Mouse (Mus musculus) hindbrain, embryonic 13.5 days (tissue): ENCODE data around the gene Lancl1. TPM values are rescaled to one million over a fixed set of nuclear protein-coding genes. Genes with fewer than 3 reads are reported as not detected.

ENCODE experiments used
- ATAC-seq: fragments of 200-750 bp; cut with Nextera tagmentation; 2 replicates; pipeline ENCODE4 v1.8.0; 2017; ENCODE audit warnings: moderate TSS enrichment; ENCODE audit not compliant: low FRiP score
- H3K27ac ChIP-seq: fragments of 300-500 bp; sonication (generic); 2 replicates; pipeline ENCODE4 v1.5.1; 2015; ENCODE audit warnings: inconsistent platforms, mild to moderate bottlenecking, moderate library complexity
- H3K27me3 ChIP-seq: fragments of 300-500 bp; sonication (generic); 2 replicates; pipeline ENCODE4 v1.6.1; 2015; ENCODE audit warnings: mild to moderate bottlenecking, inconsistent platforms
- H3K36me3 ChIP-seq: fragments of 300-500 bp; sonication (generic); 2 replicates; pipeline ENCODE4 v1.6.1; 2015; ENCODE audit warnings: mild to moderate bottlenecking, inconsistent platforms
- H3K4me1 ChIP-seq: fragments of 300-500 bp; sonication (generic); replicated peaks from 2 replicates; pipeline ENCODE4 v1.6.1; 2015; ENCODE audit warnings: inconsistent platforms
- H3K4me2 ChIP-seq: fragments of 300-500 bp; sonication (generic); 2 replicates; pipeline ENCODE4 v1.6.1; 2015; ENCODE audit warnings: inconsistent platforms, mild to moderate bottlenecking, moderate library complexity
- H3K4me3 ChIP-seq: fragments of 300-500 bp; sonication (generic); 2 replicates; pipeline ENCODE4 v1.5.1; 2015; ENCODE audit warnings: mild to moderate bottlenecking, inconsistent platforms
- H3K9ac ChIP-seq: fragments of 300-500 bp; sonication (generic); 2 replicates; pipeline ENCODE4 v1.6.1; 2015; ENCODE audit warnings: mild to moderate bottlenecking, inconsistent platforms
- H3K9me3 ChIP-seq: fragments of 300-500 bp; sonication (generic); 2 replicates; pipeline ENCODE4 v1.6.1; 2016; ENCODE audit warnings: inconsistent platforms
- WGBS: fragments of 180-500 bp; shearing (Covaris S2); methylation state at CpG from one replicate; pipeline ENCODE4 v1.1.7; 2015; 5-methylcytosine and 5-hydroxymethylcytosine counted together
- polyA plus RNA-seq: library from polyadenylated mRNA; unstranded; fragments of >200 nt; fragmentation: Nextera tagmentation; extraction: Ambion mirVana; gene quantifications from 2 replicates; pipeline ENCODE4 v1.2.1, GENCODE M21; 2015

Lancl1 gene
- polyA plus RNA-seq, 1 experiment from 2014 or later, result 167 TPM

GRCm38 (mm10) chr1:67042583-67042982 lies 3.9 kb upstream of the Lancl1 start:
- H3K9ac ChIP-seq, result no peak overlapping the region
- no peaks in the 10 kb centered on the region for H3K36me3 ChIP-seq
- 81% methylated on average over 7 of the region's 7 CpGs for WGBS
- peaks cover 8% of the 10 kb centered on the region for H3K4me1 ChIP-seq
- H3K27me3 ChIP-seq, result no peaks in the 10 kb centered on the region
- H3K27ac ChIP-seq, result no peak overlapping the region
- H3K9me3 ChIP-seq, result no peaks in the 10 kb centered on the region
- no peak overlapping the region for H3K4me2 ChIP-seq
- H3K4me3 ChIP-seq, result no peak overlapping the region
- ATAC-seq, result no peak

- peak; percentile 48 for ATAC-seq
Observed at GRCm38 (mm10) chr1:67039083-67039482, 411 bp upstream of the Lancl1 start.

DNA sequence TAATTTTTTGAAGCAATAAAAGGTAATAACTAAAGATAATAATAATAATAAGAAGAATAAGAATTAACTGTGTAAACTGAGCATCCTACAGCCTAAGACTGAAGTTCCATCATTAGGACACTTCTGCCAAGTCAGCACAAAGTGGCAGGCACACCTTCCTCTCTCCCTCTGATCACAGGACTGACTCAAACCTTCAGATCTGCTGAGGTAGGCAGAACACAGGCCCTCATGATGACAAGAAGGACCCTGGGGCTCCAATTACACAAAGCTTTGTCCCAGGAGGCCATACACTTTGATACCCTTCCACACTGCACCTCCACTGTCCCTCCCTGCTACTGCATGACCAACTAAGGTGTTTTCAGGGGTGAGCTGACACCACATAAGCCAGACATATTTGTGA lies 1.5 kb downstream of the Lancl1 start:
- Histone ChIP-seq H3K4me2 (0 out of 2 replicates have a peak overlapping the region, but pooled peaks have one; percentile 19), H3K27me3 (no peaks in the 10 kb centered on the region), H3K36me3 (peaks cover 41% of the 10 kb centered on the region), H3K27ac (no peak overlapping the region), H3K4me3 (no peak overlapping the region), H3K4me1 (peaks cover 17% of the 10 kb centered on the region), H3K9me3 (no peaks in the 10 kb centered on the region), H3K9ac (no peak overlapping the region)
- no peak for ATAC-seq

More at GRCm38 (mm10) chr1:67039083-67039482, 411 bp upstream of the Lancl1 start:
- 4% methylated on average over 5 of the region's 5 CpGs for WGBS
- Histone ChIP-seq H3K36me3 (peaks cover 22% of the 10 kb centered on the region), H3K27ac (no peak overlapping the region), H3K27me3 (no peaks in the 10 kb centered on the region), H3K4me2 (peak overlapping the region; percentile 63), H3K9ac (peak overlapping the region; percentile 85; the same call in 1 of the 2 replicates), H3K4me3 (peak overlapping the region; percentile 71), H3K9me3 (no peaks in the 10 kb centered on the region), H3K4me1 (peaks cover 17% of the 10 kb centered on the region)

- peaks cover 77% of the 10 kb centered on the region for H3K36me3 ChIP-seq
- H3K9ac ChIP-seq, result no peak overlapping the region
- H3K4me1 ChIP-seq, result peaks cover 19% of the 10 kb centered on the region
- no peaks in the 10 kb centered on the region for H3K9me3 ChIP-seq
- H3K27ac ChIP-seq, result no peak overlapping the region
- H3K27me3 ChIP-seq, result no peaks in the 10 kb centered on the region
- ATAC-seq, result no peak
- H3K4me2 ChIP-seq, result no peak overlapping the region
- no peak overlapping the region for H3K4me3 ChIP-seq
- 93% methylated on average over 7 of the region's 7 CpGs for WGBS
Observed at GRCm38 (mm10) chr1:67033278-67033677, 5.4 kb downstream of the Lancl1 start.

- Histone ChIP-seq H3K27me3 (no peaks in the 10 kb centered on the region), H3K9me3 (no peaks in the 10 kb centered on the region), H3K4me2 (no peak overlapping the region), H3K36me3 (peaks cover 83% of the 10 kb centered on the region), H3K4me3 (no peak overlapping the region), H3K4me1 (peaks cover 5% of the 10 kb centered on the region; the same call in 1 of the 2 replicates), H3K9ac (no peak overlapping the region), H3K27ac (no peak overlapping the region)
- no peak for ATAC-seq
- 91% methylated on average over 6 of the region's 6 CpGs for WGBS
Observed at GRCm38 (mm10) chr1:67026927-67027511, 11.7 kb downstream of the Lancl1 start.

- no peak for ATAC-seq
- Histone ChIP-seq H3K4me3 (no peak overlapping the region), H3K27me3 (no peaks in the 10 kb centered on the region), H3K27ac (no peak overlapping the region), H3K9me3 (no peaks in the 10 kb centered on the region), H3K36me3 (peaks cover 81% of the 10 kb centered on the region), H3K4me2 (no peak overlapping the region), H3K9ac (no peak overlapping the region), H3K4me1 (peaks cover 5% of the 10 kb centered on the region; the same call in 1 of the 2 replicates)
- WGBS, result 70% methylated on average over 2 of the region's 2 CpGs
Observed at GRCm38 (mm10) chr1:67026142-67026541, 12.5 kb downstream of the Lancl1 start.

GRCm38 (mm10) chr1:67022767-67023166 lies 15.9 kb downstream of the Lancl1 start:
- no peak overlapping the region for H3K4me3 ChIP-seq
- no peaks in the 10 kb centered on the region for H3K9me3 ChIP-seq
- ATAC-seq, result no peak
- 96% methylated on average over 2 of the region's 2 CpGs for WGBS
- H3K27ac ChIP-seq, result no peak overlapping the region
- no peak overlapping the region for H3K4me2 ChIP-seq
- H3K4me1 ChIP-seq, result no peaks in the 10 kb centered on the region; the same call in 1 of the 2 replicates
- H3K36me3 ChIP-seq, result peaks cover 79% of the 10 kb centered on the region
- no peaks in the 10 kb centered on the region for H3K27me3 ChIP-seq
- H3K9ac ChIP-seq, result no peak overlapping the region

DNA sequence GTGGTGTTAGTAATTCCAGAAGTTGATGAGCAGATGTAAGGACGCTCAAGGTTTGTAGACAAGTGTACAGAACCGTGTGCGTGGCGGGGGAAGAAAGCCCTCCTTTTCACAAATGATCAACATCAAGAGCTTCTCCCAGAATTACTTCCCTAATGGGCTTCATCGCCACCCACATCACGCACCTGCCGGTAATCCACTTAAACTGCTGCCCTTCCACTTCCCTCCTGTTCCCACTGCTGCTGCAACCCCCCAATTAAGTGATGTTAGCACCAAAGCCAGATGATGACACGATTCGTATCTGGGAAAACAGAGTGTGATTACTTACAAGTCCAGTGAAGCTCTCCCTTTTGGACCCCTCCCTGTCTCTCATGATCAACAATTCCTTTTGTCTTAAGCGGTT lies 16.6 kb downstream of the Lancl1 start:
- no peak overlapping the region for H3K9ac ChIP-seq
- H3K4me2 ChIP-seq, result no peak overlapping the region
- no peak for ATAC-seq
- peaks cover 75% of the 10 kb centered on the region for H3K36me3 ChIP-seq
- no peaks in the 10 kb centered on the region for H3K4me1 ChIP-seq
- H3K27me3 ChIP-seq, result no peaks in the 10 kb centered on the region
- WGBS, result 86% methylated on average over 10 of the region's 10 CpGs
- H3K4me3 ChIP-seq, result no peak overlapping the region
- H3K9me3 ChIP-seq, result no peaks in the 10 kb centered on the region
- no peak overlapping the region for H3K27ac ChIP-seq

DNA sequence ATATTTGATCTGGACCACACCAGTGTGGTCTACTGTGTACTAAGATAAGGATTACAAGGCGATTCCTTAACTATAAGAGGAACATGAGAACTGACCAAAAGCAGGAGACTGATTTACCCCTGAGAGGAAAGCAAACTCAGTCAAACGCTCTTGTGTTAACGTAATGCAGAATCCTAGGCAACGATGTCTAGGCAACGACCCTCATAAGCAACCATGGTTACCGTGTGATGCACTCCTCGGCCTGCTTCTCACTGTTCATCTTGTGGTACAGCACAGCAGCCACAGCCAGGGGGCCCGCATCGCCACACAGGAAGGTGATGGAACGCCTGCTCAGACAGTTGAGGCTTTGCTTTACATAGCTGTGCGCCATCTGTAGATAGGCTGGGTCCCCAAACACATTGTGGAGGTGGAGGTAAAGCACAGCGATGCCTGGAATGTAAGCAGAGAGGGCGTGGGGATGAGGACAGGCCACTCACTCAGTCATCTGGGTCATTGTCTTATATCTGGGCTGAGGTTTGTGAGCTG lies 18.0 kb downstream of the Lancl1 start:
- Histone ChIP-seq H3K36me3 (peaks cover 68% of the 10 kb centered on the region), H3K4me1 (no peaks in the 10 kb centered on the region), H3K4me2 (no peak overlapping the region), H3K4me3 (no peak overlapping the region), H3K27ac (no peak overlapping the region), H3K9me3 (no peaks in the 10 kb centered on the region), H3K27me3 (no peaks in the 10 kb centered on the region), H3K9ac (no peak overlapping the region)
- whole genome bisulfite sequencing, result 79% methylated on average over 13 of the region's 13 CpGs
- ATAC-seq, result no peak

DNA sequence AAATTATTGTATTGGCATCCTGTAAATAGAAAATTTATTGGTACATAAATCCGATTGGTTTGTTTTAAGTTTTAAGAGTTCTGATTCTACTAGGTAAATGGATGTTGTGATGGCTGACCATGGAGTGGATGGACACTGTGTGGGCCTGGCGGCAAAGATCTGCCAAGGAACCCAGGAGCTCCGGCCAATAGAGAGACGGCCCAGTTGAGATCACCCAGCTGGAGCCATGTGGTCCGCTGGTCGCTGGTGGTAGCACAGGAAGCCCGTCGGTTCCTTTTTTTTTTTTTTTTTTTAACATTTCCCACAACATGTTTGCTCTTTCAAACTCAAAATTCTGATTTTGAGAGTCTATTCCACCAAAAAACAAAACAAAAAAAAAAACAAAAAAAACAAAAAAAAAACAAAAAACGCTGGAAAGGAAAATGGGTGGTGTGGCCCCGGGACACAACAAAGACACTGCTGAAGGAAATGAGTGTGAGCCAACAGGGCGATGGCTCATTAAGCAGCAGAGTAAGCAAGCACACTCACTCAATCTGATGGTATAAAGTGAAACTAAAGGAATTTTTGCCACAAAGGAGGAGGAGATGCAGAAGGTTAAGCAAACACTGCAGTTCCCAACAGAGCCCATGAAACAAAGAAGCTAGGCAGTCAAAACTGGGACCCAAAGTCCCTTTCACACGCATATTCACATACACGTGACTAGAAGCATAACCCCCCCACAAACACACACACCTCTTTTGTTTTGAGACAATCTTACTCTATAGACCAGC lies 21.4 kb downstream of the Lancl1 start:
- H3K36me3 ChIP-seq, result peaks cover 65% of the 10 kb centered on the region
- H3K4me3 ChIP-seq, result no peak overlapping the region
- ATAC-seq, result no peak
- no peaks in the 10 kb centered on the region for H3K4me1 ChIP-seq
- H3K9me3 ChIP-seq, result no peaks in the 10 kb centered on the region
- WGBS, result 87% methylated on average over 13 of the region's 13 CpGs
- no peak overlapping the region for H3K4me2 ChIP-seq
- no peak overlapping the region for H3K9ac ChIP-seq
- H3K27ac ChIP-seq, result no peak overlapping the region
- H3K27me3 ChIP-seq, result no peaks in the 10 kb centered on the region

DNA sequence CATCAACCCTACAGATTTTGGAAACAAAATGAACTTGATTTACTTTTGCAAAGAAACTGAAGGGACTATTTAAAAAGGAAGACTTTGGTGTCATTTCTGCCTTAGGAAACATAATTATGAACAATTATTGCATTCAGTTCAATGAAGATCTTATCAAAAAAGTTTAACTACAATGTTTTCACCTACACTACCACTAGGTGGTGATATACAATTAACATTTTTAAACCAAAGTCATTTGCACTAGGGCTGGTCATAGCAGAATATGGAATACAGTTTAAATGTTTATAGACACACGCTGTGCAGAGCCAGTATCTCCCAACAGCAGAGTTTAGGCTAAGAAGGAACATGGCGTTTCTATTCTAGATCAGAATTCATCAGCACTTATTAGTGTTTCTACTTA lies 24.5 kb downstream of the Lancl1 start:
- H3K4me3 ChIP-seq, result no peak overlapping the region
- ATAC-seq, result no peak
- no peak overlapping the region for H3K27ac ChIP-seq
- no peaks in the 10 kb centered on the region for H3K9me3 ChIP-seq
- peaks cover 44% of the 10 kb centered on the region for H3K36me3 ChIP-seq
- H3K27me3 ChIP-seq, result no peaks in the 10 kb centered on the region
- no peaks in the 10 kb centered on the region for H3K4me1 ChIP-seq
- no peak overlapping the region for H3K9ac ChIP-seq
- 66% methylated on average over 2 of the region's 2 CpGs for WGBS
- H3K4me2 ChIP-seq, result no peak overlapping the region

GRCm38 (mm10) chr1:67010520-67010919 lies 28.2 kb downstream of the Lancl1 start:
- no peak overlapping the region for H3K4me2 ChIP-seq
- ATAC-seq, result no peak
- H3K4me1 ChIP-seq, result no peaks in the 10 kb centered on the region

More at GRCm38 (mm10) chr1:67010520-67010919, 28.2 kb downstream of the Lancl1 start:
- Histone ChIP-seq H3K36me3 (peaks cover 53% of the 10 kb centered on the region), H3K9ac (no peak overlapping the region), H3K27me3 (no peaks in the 10 kb centered on the region), H3K4me3 (no peak overlapping the region), H3K27ac (no peak overlapping the region), H3K9me3 (no peaks in the 10 kb centered on the region)
- WGBS, result 93% methylated on average over 3 of the region's 3 CpGs
